Mouse (Mus musculus) small intestine, adult 2 months (tissue): ENCODE data around the gene Mrps5.

Experiments
- CTCF ChIP-seq: fragments of 200-500 bp; IDR thresholded peaks from 2 replicates; pipeline ENCODE4 v1.5.1; 2012; ENCODE audit warnings: low read depth, mild to moderate bottlenecking, control low read depth, inconsistent platforms, low read length, moderate library complexity, mixed read lengths; ENCODE audit not compliant: insufficient replicate concordance, insufficient read length; ENCODE audit errors: extremely low read depth
- POLR2A ChIP-seq: fragments of 200-500 bp; IDR thresholded peaks from 2 replicates; pipeline ENCODE4 v1.6.1; 2012; ENCODE audit warnings: low read depth, mild to moderate bottlenecking, control low read depth, inconsistent platforms, low read length, moderate library complexity

DNA sequence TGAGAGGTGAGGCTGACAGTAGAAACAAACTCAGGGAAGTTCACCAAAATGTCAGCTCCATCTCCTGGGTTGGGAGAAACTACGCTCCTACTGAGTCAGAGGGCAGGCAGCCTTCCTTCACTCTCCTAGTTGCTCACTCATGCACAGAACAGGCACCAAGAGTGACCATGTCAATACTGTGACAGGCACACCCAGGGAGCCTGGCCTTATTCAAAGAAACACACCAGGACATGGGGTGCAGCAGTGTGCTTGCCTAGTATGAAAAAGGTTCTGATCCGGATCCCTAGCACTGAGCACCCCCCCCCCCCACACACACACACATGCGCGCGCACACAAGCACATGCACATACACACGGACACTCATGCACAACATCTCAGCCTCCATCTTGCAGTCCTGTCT, 61.1 kb downstream of the Mrps5 start:
- TF ChIP-seq POLR2A (no peak), CTCF (no peak)
